Mouse (Mus musculus) spleen, adult 2 months (tissue): Measurements from ENCODE around the gene Sez6l2.

Experiments used
- CTCF ChIP-seq: fragments of 200-500 bp; IDR thresholded peaks from 2 replicates; pipeline ENCODE4 v1.5.1; 2011; ENCODE audit warnings: mild to moderate bottlenecking, inconsistent platforms; ENCODE audit not compliant: insufficient read depth, insufficient read length, insufficient replicate concordance; ENCODE audit errors: extremely low read depth
- POLR2A ChIP-seq: fragments of 200-500 bp; IDR thresholded peaks from 2 replicates; pipeline ENCODE4 v1.6.1; 2011; ENCODE audit warnings: low read depth, low read length, inconsistent platforms

- TF ChIP-seq CTCF (peak; percentile 94), POLR2A (no peak)
These were observed 25.8 kb downstream of the Sez6l2 start, which contains the start of gene Cdiptos for GRCm38 (mm10) chr7:126975950-126976866.
